Mouse (Mus musculus): ENCODE results near the gene Fam133b. TPM values are rescaled to one million over a fixed set of nuclear protein-coding genes. Genes with fewer than 3 reads are reported as not detected.
"Not testable (repeated sequence)": the region's sequence is repeated elsewhere in the genome, so short reads cannot be mapped to it uniquely, and the experiment has no call there.

Gene Fam133b
- polyA plus RNA-seq, 1 experiment from 2014 or later = 40.6 TPM

GRCm38 (mm10) chr5:3527041-3527691, 16.5 kb upstream of the Fam133b start:
- 25% methylated on average over 5 of the region's 5 CpGs for WGBS
- H3K9me3 ChIP-seq (replicated peaks) = no peaks in the 10 kb centered on the region
- H3K4me3 ChIP-seq = no peak overlapping the region
- peaks cover 4% of the 10 kb centered on the region; the same call in 1 of the 2 replicates for H3K4me1 ChIP-seq
- H3K9ac ChIP-seq = no peak overlapping the region
- H3K27ac ChIP-seq = no peak overlapping the region
- no peaks in the 10 kb centered on the region for H3K27me3 ChIP-seq
- no peak overlapping the region for H3K4me2 ChIP-seq
- ATAC-seq = peak; percentile 51; the same call in 1 of the 2 replicates
- no peaks in the 10 kb centered on the region for H3K36me3 ChIP-seq (ENCODE audit: poor library complexity, severe bottlenecking)

- Histone ChIP-seq H3K9me3 (replicated peaks) (no peaks in the 10 kb centered on the region), H3K27me3 (no peaks in the 10 kb centered on the region), H3K4me1 (peaks cover 4% of the 10 kb centered on the region; the same call in 1 of the 2 replicates), H3K27ac (no peak overlapping the region), H3K4me2 (no peak overlapping the region), H3K4me3 (no peak overlapping the region), H3K9ac (no peak overlapping the region), H3K36me3 (ENCODE audit: poor library complexity, severe bottlenecking) (no peaks in the 10 kb centered on the region)
- no peak for ATAC-seq
- WGBS = 82% methylated on average over 10 of the region's 10 CpGs
Observed at GRCm38 (mm10) chr5:3529585-3530189, 13.9 kb upstream of the Fam133b start.

- not testable (repeated sequence) for H3K9me3 ChIP-seq (replicated peaks); H3K4me1 ChIP-seq; H3K9ac ChIP-seq; H3K27ac ChIP-seq; H3K27me3 ChIP-seq; H3K4me3 ChIP-seq; H3K36me3 ChIP-seq (ENCODE audit: poor library complexity, severe bottlenecking); ATAC-seq; H3K4me2 ChIP-seq
Observed at GRCm38 (mm10) chr5:3532048-3532447, 11.6 kb upstream of the Fam133b start.

- whole genome bisulfite sequencing = 65% methylated on average over 3 of the region's 3 CpGs
- no peak for ATAC-seq
- no peak overlapping the region for H3K4me3 ChIP-seq
- no peaks in the 10 kb centered on the region for H3K9me3 ChIP-seq (replicated peaks)
- no peak overlapping the region for H3K27ac ChIP-seq
- no peaks in the 10 kb centered on the region for H3K4me1 ChIP-seq
- H3K9ac ChIP-seq = no peak overlapping the region
- H3K4me2 ChIP-seq = no peak overlapping the region
- no peaks in the 10 kb centered on the region for H3K36me3 ChIP-seq (ENCODE audit: poor library complexity, severe bottlenecking)
- no peaks in the 10 kb centered on the region for H3K27me3 ChIP-seq
Observed at GRCm38 (mm10) chr5:3536592-3537212, 6.9 kb upstream of the Fam133b start.

GRCm38 (mm10) chr5:3538505-3539472, 4.8 kb upstream of the Fam133b start:
- H3K4me1 ChIP-seq = no peaks in the 10 kb centered on the region
- H3K36me3 ChIP-seq (ENCODE audit: poor library complexity, severe bottlenecking) = no peaks in the 10 kb centered on the region
- no peak overlapping the region for H3K27ac ChIP-seq
- H3K9ac ChIP-seq = no peak overlapping the region
- no peaks in the 10 kb centered on the region for H3K9me3 ChIP-seq (replicated peaks)
- no peak for ATAC-seq
- H3K4me3 ChIP-seq = no peak overlapping the region
- no peaks in the 10 kb centered on the region for H3K27me3 ChIP-seq
- WGBS = 75% methylated on average over 11 of the region's 11 CpGs
- H3K4me2 ChIP-seq = no peak overlapping the region

- no peaks in the 10 kb centered on the region for H3K27me3 ChIP-seq
- no peak overlapping the region for H3K4me3 ChIP-seq
- no peak overlapping the region for H3K4me2 ChIP-seq
- H3K4me1 ChIP-seq = peaks cover 15% of the 10 kb centered on the region
- no peak for ATAC-seq
- H3K9me3 ChIP-seq (replicated peaks) = no peaks in the 10 kb centered on the region
- 80% methylated on average over 6 of the region's 6 CpGs for WGBS
- H3K27ac ChIP-seq = no peak overlapping the region
- no peak overlapping the region for H3K9ac ChIP-seq
- H3K36me3 ChIP-seq (ENCODE audit: poor library complexity, severe bottlenecking) = 0 out of 2 replicates have a peak, but pooled peaks cover 3% of the 10 kb centered on the region
Observed at GRCm38 (mm10) chr5:3541871-3542270, 1.8 kb upstream of the Fam133b start.

GRCm38 (mm10) chr5:3544480-3544769, 792 bp downstream of the Fam133b start:
- peaks cover 7% of the 10 kb centered on the region; the same call in 1 of the 2 replicates for H3K36me3 ChIP-seq (ENCODE audit: poor library complexity, severe bottlenecking)
- peaks cover 15% of the 10 kb centered on the region for H3K4me1 ChIP-seq
- peak; percentile 31; the same call in 1 of the 2 replicates for ATAC-seq
- no peaks in the 10 kb centered on the region for H3K9me3 ChIP-seq (replicated peaks)
- H3K27me3 ChIP-seq = no peaks in the 10 kb centered on the region
- peak overlapping the region; percentile 75 for H3K4me2 ChIP-seq
- H3K9ac ChIP-seq = peak overlapping the region; percentile 80
- H3K4me3 ChIP-seq = peak overlapping the region; percentile 73
- 9% methylated on average over 7 of the region's 7 CpGs for WGBS
- H3K27ac ChIP-seq = no peak overlapping the region

GRCm38 (mm10) chr5:3546226-3546625, 2.6 kb downstream of the Fam133b start:
- peaks cover 15% of the 10 kb centered on the region for H3K4me1 ChIP-seq
- H3K27ac ChIP-seq = no peak overlapping the region
- no peak for ATAC-seq
- no peaks in the 10 kb centered on the region for H3K9me3 ChIP-seq (replicated peaks)
- 92% methylated on average over 1 of the region's 1 CpGs for WGBS
- H3K4me2 ChIP-seq = no peak overlapping the region
- H3K4me3 ChIP-seq = no peak overlapping the region
- no peaks in the 10 kb centered on the region for H3K27me3 ChIP-seq
- H3K9ac ChIP-seq = no peak overlapping the region
- H3K36me3 ChIP-seq (ENCODE audit: poor library complexity, severe bottlenecking) = peaks cover 7% of the 10 kb centered on the region; the same call in 1 of the 2 replicates

GRCm38 (mm10) chr5:3551481-3551880, 7.8 kb downstream of the Fam133b start:
- WGBS = 89% methylated on average over 1 of the region's 1 CpGs
- H3K4me2 ChIP-seq = no peak overlapping the region
- no peak for ATAC-seq
- no peaks in the 10 kb centered on the region for H3K9me3 ChIP-seq (replicated peaks)
- H3K36me3 ChIP-seq (ENCODE audit: poor library complexity, severe bottlenecking) = peaks cover 22% of the 10 kb centered on the region
- H3K27ac ChIP-seq = no peak overlapping the region
- no peak overlapping the region for H3K9ac ChIP-seq
- no peaks in the 10 kb centered on the region for H3K27me3 ChIP-seq
- no peak overlapping the region for H3K4me3 ChIP-seq
- no peaks in the 10 kb centered on the region for H3K4me1 ChIP-seq

GRCm38 (mm10) chr5:3554198-3554597, 10.6 kb downstream of the Fam133b start:
- Histone ChIP-seq H3K4me2 (no peak overlapping the region), H3K27ac (no peak overlapping the region), H3K9me3 (replicated peaks) (no peaks in the 10 kb centered on the region), H3K4me3 (no peak overlapping the region), H3K4me1 (no peaks in the 10 kb centered on the region), H3K36me3 (ENCODE audit: poor library complexity, severe bottlenecking) (peaks cover 38% of the 10 kb centered on the region), H3K27me3 (no peaks in the 10 kb centered on the region), H3K9ac (no peak overlapping the region)
- ATAC-seq = no peak
- 89% methylated on average over 2 of the region's 2 CpGs for WGBS

GRCm38 (mm10) chr5:3571266-3571665, 27.6 kb downstream of the Fam133b start, which contains the start of gene 1700109H08Rik:
Gene 1700109H08Rik (plus strand): TSS chr5:3571566.
- Histone ChIP-seq H3K9ac (no peak within 1 kb of the TSS), H3K4me1 (no peaks in the 10 kb centered on the region), H3K4me3 (no peak within 1 kb of the TSS), H3K9me3 (replicated peaks) (peaks cover 6% of the 10 kb centered on the region; the same call in 1 of the 2 replicates), H3K27ac (no peak within 1 kb of the TSS), H3K27me3 (no peaks in the 10 kb centered on the region), H3K4me2 (no peak within 1 kb of the TSS), H3K36me3 (ENCODE audit: poor library complexity, severe bottlenecking) (peaks cover 95% of the 10 kb centered on the region)
- ATAC-seq = no peak
- 95% methylated on average over 4 of the region's 4 CpGs for WGBS

GRCm38 (mm10) chr5:3574825-3575224, 31.2 kb downstream of the Fam133b start:
- 95% methylated on average over 2 of the region's 2 CpGs for WGBS
- ATAC-seq = no peak
- Histone ChIP-seq H3K4me3 (no peak overlapping the region), H3K4me2 (no peak overlapping the region), H3K9ac (no peak overlapping the region), H3K4me1 (no peaks in the 10 kb centered on the region), H3K27me3 (no peaks in the 10 kb centered on the region), H3K9me3 (replicated peaks) (peaks cover 6% of the 10 kb centered on the region; the same call in 1 of the 2 replicates), H3K36me3 (ENCODE audit: poor library complexity, severe bottlenecking) (peaks cover 99% of the 10 kb centered on the region), H3K27ac (no peak overlapping the region)

Measured in forebrain, embryonic 13.5 days (tissue).